Mouse (Mus musculus): ENCODE data around the gene Foxp1.

- TF ChIP-seq CTCF (IDR thresholded peaks at IDR 0.05; ENCODE audit: extremely low read depth, insufficient read depth, insufficient read length, insufficient replicate concordance): peak; percentile 79; the same call in 1 of the 2 replicates
- no peak for TF ChIP-seq POLR2A (IDR thresholded peaks at IDR 0.05; ENCODE audit: low read depth, low read length)
Measured at GRCm38 (mm10) chr6:99452638-99453185, 69.8 kb downstream of the Foxp1 start.
